Mouse (Mus musculus) layer of hippocampus, postnatal 14 days (tissue): ENCODE measurements around the gene Tagln3. TPM values are rescaled to one million over a fixed set of nuclear protein-coding genes. Genes with fewer than 3 reads are reported as not detected.

Experiments
- total RNA-seq, 2 experiments: library from RNA; stranded (reverse); gene quantifications; 2 replicates each; pipeline ENCODE4 v1.2.3; 2021

Gene Tagln3
- total RNA-seq, 2 experiments from 2014 or later: 287 to 317 TPM

Other genes with a start within 250 kb of the Tagln3 start
- gene Gm609, start 231.6 kb downstream of the Tagln3 start, total RNA-seq: under 1 TPM; 0.26 to 0.32 TPM
- gene Gm17783, start 192.6 kb downstream of the Tagln3 start, total RNA-seq: not detected
- gene Slc9c1, start 189.3 kb downstream of the Tagln3 start, total RNA-seq: not detected
- not detected for gene Gcsam, start 114.2 kb downstream of the Tagln3 start, total RNA-seq
- gene BC016579, start 70.5 kb downstream of the Tagln3 start, total RNA-seq: not detected
- 1 to 10 TPM in 1 of 2 experiments, under 1 TPM in 1; 0.91 to 2.4 TPM for gene Tmprss7, start 30.9 kb downstream of the Tagln3 start, total RNA-seq
- 10 to 100 TPM; 20.0 TPM for gene Abhd10, start 18.3 kb upstream of the Tagln3 start, total RNA-seq
- 1 to 10 TPM; 6.2 to 7.8 TPM for gene Phldb2, start 229.0 kb upstream of the Tagln3 start, total RNA-seq